Mouse (Mus musculus) forebrain, embryonic 13.5 days (tissue): Measurements from ENCODE around the gene Rps18. TPM values are rescaled to one million over a fixed set of nuclear protein-coding genes. Genes with fewer than 3 reads are reported as not detected.
A peak's percentile ranks its signal among the peaks of the same experiment; 100 is the strongest.

ENCODE experiments used
- ATAC-seq: fragments of 200-750 bp; cut with Nextera tagmentation; 2 replicates; pipeline ENCODE4 v1.8.0; 2017
- H3K27ac ChIP-seq: fragments of 300-500 bp; sonication (generic); 2 replicates; pipeline ENCODE4 v1.5.1; 2015; ENCODE audit warnings: inconsistent platforms, mild to moderate bottlenecking, moderate library complexity
- H3K27me3 ChIP-seq: fragments of 300-500 bp; sonication (generic); 2 replicates; pipeline ENCODE4 v1.6.1; 2015; ENCODE audit warnings: mild to moderate bottlenecking, inconsistent platforms
- H3K36me3 ChIP-seq: fragments of 300-500 bp; sonication (generic); 2 replicates; pipeline ENCODE4 v1.6.1; 2015; ENCODE audit warnings: mild to moderate bottlenecking, inconsistent platforms; ENCODE audit not compliant: poor library complexity, severe bottlenecking
- H3K4me1 ChIP-seq: fragments of 300-500 bp; sonication (generic); 2 replicates; pipeline ENCODE4 v1.6.1; 2015; ENCODE audit warnings: inconsistent platforms
- H3K4me2 ChIP-seq: fragments of 300-500 bp; sonication (generic); 2 replicates; pipeline ENCODE4 v1.6.1; 2015; ENCODE audit warnings: inconsistent platforms, mild to moderate bottlenecking, moderate library complexity
- H3K4me3 ChIP-seq: fragments of 300-500 bp; sonication (generic); 2 replicates; pipeline ENCODE4 v1.5.1; 2015; ENCODE audit warnings: mild to moderate bottlenecking, inconsistent platforms
- H3K9ac ChIP-seq: fragments of 300-500 bp; sonication (generic); 2 replicates; pipeline ENCODE4 v1.6.1; 2015; ENCODE audit warnings: mild to moderate bottlenecking, inconsistent platforms
- H3K9me3 ChIP-seq: fragments of 300-500 bp; sonication (generic); replicated peaks from 2 replicates; pipeline ENCODE4 v1.6.1; 2016; ENCODE audit warnings: inconsistent platforms
- WGBS: fragments of 180-500 bp; shearing (Covaris S2); methylation state at CpG from one replicate; pipeline ENCODE4 v1.1.7; 2015; 5-methylcytosine and 5-hydroxymethylcytosine counted together
- polyA plus RNA-seq: library from polyadenylated mRNA; unstranded; fragments of >200 nt; fragmentation: Nextera tagmentation; extraction: Ambion mirVana; gene quantifications from 2 replicates; pipeline ENCODE4 v1.2.1, GENCODE M21; 2015

The Rps18 gene
- polyA plus RNA-seq, 1 experiment from 2014 or later: 1,184 TPM

- 86% methylated on average over 11 of the region's 11 CpGs for WGBS
- Histone ChIP-seq H3K36me3 (peaks cover 59% of the 10 kb centered on the region), H3K27ac (no peak overlapping the region), H3K9me3 (no peaks in the 10 kb centered on the region), H3K27me3 (no peaks in the 10 kb centered on the region), H3K4me2 (peak overlapping the region; percentile 97), H3K4me3 (peak overlapping the region; percentile 77), H3K9ac (no peak overlapping the region), H3K4me1 (peaks cover 24% of the 10 kb centered on the region)
- ATAC-seq: no peak
Observed at GRCm38 (mm10) chr17:33938783-33939182, 17.0 kb downstream of the Rps18 start.

GRCm38 (mm10) chr17:33936993-33937392 lies 18.8 kb downstream of the Rps18 start:
- ATAC-seq: no peak
- Histone ChIP-seq H3K4me2 (no peak overlapping the region), H3K36me3 (peaks cover 66% of the 10 kb centered on the region), H3K4me3 (no peak overlapping the region), H3K9ac (no peak overlapping the region), H3K4me1 (peaks cover 22% of the 10 kb centered on the region), H3K9me3 (no peaks in the 10 kb centered on the region), H3K27me3 (no peaks in the 10 kb centered on the region), H3K27ac (no peak overlapping the region)
- WGBS: 85% methylated on average over 15 of the region's 15 CpGs

DNA sequence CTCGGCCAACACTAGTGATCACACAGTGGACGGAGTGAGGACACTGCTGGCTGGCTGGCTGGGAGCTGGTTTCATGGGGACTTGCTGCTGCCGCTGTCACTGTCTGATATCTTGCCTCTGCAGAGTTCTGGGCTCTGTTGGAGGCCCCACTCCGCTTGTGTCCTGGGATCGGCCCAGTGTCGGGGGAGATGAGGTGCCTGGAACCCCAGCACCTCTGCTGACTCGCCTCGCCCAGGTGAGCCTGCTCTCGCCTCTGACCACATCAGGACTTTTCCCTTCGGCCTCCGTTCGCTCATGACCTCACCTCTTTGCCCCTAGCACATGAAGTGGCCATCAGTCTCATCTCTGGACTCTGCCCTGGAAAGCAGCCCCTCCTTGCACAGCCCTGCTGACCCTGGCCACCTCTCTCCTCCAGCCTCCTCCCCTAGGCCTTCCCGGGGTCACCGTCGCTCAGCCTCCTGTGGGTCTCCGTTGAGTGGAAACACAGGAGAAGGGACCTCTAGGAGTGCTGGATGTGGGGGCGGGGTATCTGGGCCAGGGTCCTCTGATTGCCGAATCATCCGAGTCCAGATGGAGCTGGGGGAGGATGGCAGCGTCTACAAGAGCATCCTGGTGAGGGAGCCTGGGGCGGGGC lies 20.3 kb downstream of the Rps18 start:
- no peak overlapping the region for H3K4me2 ChIP-seq
- H3K4me1 ChIP-seq: peaks cover 21% of the 10 kb centered on the region
- 0 out of 2 replicates have a peak overlapping the region, but pooled peaks have one; percentile 1 for H3K4me3 ChIP-seq
- ATAC-seq: no peak
- peak overlapping the region; percentile 13; the same call in 1 of the 2 replicates for H3K9ac ChIP-seq
- H3K27ac ChIP-seq: no peak overlapping the region
- peaks cover 68% of the 10 kb centered on the region for H3K36me3 ChIP-seq
- 0 out of 2 replicates have a peak, but pooled peaks cover 2% of the 10 kb centered on the region for H3K27me3 ChIP-seq
- 91% methylated on average over 21 of the region's 21 CpGs for WGBS
- no peaks in the 10 kb centered on the region for H3K9me3 ChIP-seq

DNA sequence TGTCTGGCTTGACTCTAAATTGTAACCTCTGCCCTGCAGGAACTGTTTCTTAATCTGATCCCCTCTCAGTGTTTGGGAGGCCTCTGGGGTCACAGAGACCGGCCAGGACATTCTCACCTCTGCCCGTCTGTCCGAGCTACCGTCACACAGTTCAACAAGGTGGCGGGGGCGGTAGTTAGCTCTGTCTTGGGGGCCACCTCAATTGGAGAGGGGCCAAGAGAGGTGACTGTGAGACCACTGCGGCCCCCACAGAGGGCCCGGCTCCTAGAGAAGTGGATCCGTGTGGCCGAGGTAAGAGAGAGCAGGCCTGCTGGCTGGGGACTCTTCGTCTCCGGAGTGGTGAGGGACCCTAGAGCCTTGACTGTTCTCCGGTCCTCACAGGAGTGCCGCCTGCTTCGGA lies 22.8 kb downstream of the Rps18 start:
- Histone ChIP-seq H3K27me3 (0 out of 2 replicates have a peak, but pooled peaks cover 2% of the 10 kb centered on the region), H3K9ac (no peak overlapping the region), H3K4me3 (no peak overlapping the region), H3K9me3 (no peaks in the 10 kb centered on the region), H3K36me3 (peaks cover 58% of the 10 kb centered on the region), H3K4me1 (peaks cover 24% of the 10 kb centered on the region), H3K27ac (no peak overlapping the region), H3K4me2 (no peak overlapping the region)
- no peak for ATAC-seq
- 96% methylated on average over 15 of the region's 15 CpGs for WGBS

DNA sequence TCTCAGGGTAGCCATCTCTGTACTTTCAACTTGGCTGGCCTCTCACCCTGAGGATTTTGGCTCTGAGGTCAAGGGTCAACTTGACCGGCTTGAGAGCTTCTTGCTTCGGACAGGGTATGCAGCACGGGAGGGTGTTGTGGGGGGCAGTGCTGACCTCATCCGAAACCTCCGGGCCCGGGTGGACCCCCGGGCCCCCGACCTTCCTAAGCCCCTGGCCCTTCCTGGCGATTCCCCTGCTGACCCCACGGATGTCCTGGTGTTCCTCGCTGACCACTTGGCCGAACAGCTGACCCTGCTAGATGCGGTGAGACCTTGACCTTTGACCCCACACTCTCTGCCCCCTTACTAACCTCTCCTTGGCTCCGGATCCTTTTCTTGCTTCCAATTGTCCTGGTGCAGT lies 23.4 kb downstream of the Rps18 start:
- WGBS: 88% methylated on average over 14 of the region's 14 CpGs
- H3K4me1 ChIP-seq: peaks cover 29% of the 10 kb centered on the region
- peaks cover 59% of the 10 kb centered on the region for H3K36me3 ChIP-seq
- 0 out of 2 replicates have a peak, but pooled peaks cover 2% of the 10 kb centered on the region for H3K27me3 ChIP-seq
- no peak overlapping the region for H3K4me3 ChIP-seq
- no peak overlapping the region for H3K9ac ChIP-seq
- no peak overlapping the region for H3K27ac ChIP-seq
- no peak for ATAC-seq
- no peaks in the 10 kb centered on the region for H3K9me3 ChIP-seq
- no peak overlapping the region for H3K4me2 ChIP-seq

DNA sequence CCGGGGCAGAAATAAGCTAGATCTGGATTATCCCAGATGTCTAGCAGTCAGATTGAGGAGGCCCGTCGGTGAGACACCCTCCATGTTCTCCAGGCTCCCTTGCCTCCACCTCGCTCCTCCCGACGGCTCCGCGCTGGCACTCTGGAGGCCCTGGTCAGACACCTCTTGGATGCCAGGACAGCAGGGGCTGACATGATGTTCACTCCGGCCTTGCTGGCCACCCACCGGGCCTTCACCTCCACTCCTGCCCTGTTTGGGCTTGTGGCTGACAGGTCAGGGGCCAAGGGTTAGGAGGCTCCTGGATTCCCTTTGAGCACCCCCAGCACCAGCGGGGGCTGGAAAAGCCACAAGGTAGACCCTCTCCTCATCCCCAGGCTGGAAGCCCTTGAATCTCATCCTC lies 23.9 kb downstream of the Rps18 start:
- no peaks in the 10 kb centered on the region for H3K9me3 ChIP-seq
- no peak overlapping the region for H3K4me2 ChIP-seq
- WGBS: 91% methylated on average over 11 of the region's 11 CpGs
- 0 out of 2 replicates have a peak, but pooled peaks cover 2% of the 10 kb centered on the region for H3K27me3 ChIP-seq
- peaks cover 29% of the 10 kb centered on the region for H3K4me1 ChIP-seq
- H3K4me3 ChIP-seq: no peak overlapping the region
- H3K36me3 ChIP-seq: peaks cover 54% of the 10 kb centered on the region
- no peak overlapping the region for H3K27ac ChIP-seq
- ATAC-seq: no peak
- H3K9ac ChIP-seq: no peak overlapping the region

DNA sequence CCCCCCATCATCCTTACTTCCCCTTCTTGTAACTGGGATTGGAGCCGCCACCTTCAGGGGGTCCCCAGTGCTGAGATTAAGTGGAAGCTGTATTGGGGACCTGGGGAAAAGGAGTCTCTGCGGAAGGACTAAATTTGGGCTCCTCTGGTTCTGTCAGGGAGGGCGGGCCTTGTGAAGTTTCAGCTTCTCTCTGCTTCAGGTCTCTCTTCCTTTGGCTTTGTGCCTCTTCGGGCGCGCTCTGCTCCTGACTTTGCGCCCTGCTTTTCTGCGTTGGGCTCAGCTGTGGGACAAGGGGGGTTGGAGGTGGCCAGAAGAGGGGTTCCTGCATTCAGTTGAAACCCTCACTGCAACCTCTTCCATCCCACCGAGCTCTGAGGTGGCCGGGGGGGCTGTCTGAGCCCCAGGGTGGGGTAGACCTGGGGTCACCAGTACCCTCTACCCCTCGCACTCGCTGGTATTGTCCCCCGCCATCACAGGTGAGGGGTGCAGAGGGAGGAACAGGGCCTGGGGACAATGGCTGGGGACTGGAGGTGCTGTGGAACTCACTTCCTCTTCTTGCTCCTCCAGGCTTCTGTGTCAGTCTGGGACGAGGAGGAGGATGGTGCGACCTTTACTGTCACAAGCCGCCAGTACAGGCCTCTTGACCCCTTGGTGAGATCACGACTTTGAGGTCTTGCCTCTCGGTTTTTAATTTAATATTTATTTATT lies 24.5 kb downstream of the Rps18 start:
- WGBS: 36% methylated on average over 15 of the region's 18 CpGs
- H3K27ac ChIP-seq: no peak overlapping the region

GRCm38 (mm10) chr17:33930280-33931158 lies 25.3 kb downstream of the Rps18 start:
- Histone ChIP-seq H3K4me3 (peak overlapping the region; percentile 87), H3K9ac (peak overlapping the region; percentile 94), H3K27me3 (0 out of 2 replicates have a peak, but pooled peaks cover 2% of the 10 kb centered on the region), H3K27ac (peak overlapping the region; percentile 95), H3K9me3 (no peaks in the 10 kb centered on the region), H3K4me1 (peaks cover 29% of the 10 kb centered on the region), H3K36me3 (peaks cover 49% of the 10 kb centered on the region), H3K4me2 (peak overlapping the region; percentile 99)
- under 1% methylated on average over 30 of the region's 45 CpGs for WGBS
- ATAC-seq: no peak

More for the DNA sequence above, 24.5 kb downstream of the Rps18 start:
- H3K9me3 ChIP-seq: no peaks in the 10 kb centered on the region
- H3K27me3 ChIP-seq: 0 out of 2 replicates have a peak, but pooled peaks cover 2% of the 10 kb centered on the region
- H3K4me2 ChIP-seq: peak overlapping the region; percentile 99
- peaks cover 51% of the 10 kb centered on the region for H3K36me3 ChIP-seq
- ATAC-seq: no peak
- H3K9ac ChIP-seq: peak overlapping the region; percentile 94
- H3K4me1 ChIP-seq: peaks cover 29% of the 10 kb centered on the region
- peak overlapping the region; percentile 87 for H3K4me3 ChIP-seq

GRCm38 (mm10) chr17:33929371-33930279 lies 26.2 kb downstream of the Rps18 start, which contains the start of gene Rgl2:
TSS of gene Rgl2 (plus strand) at chr17:33929543.
- peak within 1 kb of the TSS; percentile 94 for H3K9ac ChIP-seq
- H3K4me1 ChIP-seq: peaks cover 29% of the 10 kb centered on the region
- H3K9me3 ChIP-seq: no peaks in the 10 kb centered on the region
- H3K27ac ChIP-seq: peak within 1 kb of the TSS; percentile 95
- peak within 1 kb of the TSS; percentile 87 for H3K4me3 ChIP-seq
- peaks cover 40% of the 10 kb centered on the region for H3K36me3 ChIP-seq
- under 1% methylated on average over 73 of the region's 80 CpGs for WGBS
- H3K4me2 ChIP-seq: peak within 1 kb of the TSS; percentile 99
- 0 out of 2 replicates have a peak, but pooled peaks cover 2% of the 10 kb centered on the region for H3K27me3 ChIP-seq
- peak; percentile 91 for ATAC-seq

DNA sequence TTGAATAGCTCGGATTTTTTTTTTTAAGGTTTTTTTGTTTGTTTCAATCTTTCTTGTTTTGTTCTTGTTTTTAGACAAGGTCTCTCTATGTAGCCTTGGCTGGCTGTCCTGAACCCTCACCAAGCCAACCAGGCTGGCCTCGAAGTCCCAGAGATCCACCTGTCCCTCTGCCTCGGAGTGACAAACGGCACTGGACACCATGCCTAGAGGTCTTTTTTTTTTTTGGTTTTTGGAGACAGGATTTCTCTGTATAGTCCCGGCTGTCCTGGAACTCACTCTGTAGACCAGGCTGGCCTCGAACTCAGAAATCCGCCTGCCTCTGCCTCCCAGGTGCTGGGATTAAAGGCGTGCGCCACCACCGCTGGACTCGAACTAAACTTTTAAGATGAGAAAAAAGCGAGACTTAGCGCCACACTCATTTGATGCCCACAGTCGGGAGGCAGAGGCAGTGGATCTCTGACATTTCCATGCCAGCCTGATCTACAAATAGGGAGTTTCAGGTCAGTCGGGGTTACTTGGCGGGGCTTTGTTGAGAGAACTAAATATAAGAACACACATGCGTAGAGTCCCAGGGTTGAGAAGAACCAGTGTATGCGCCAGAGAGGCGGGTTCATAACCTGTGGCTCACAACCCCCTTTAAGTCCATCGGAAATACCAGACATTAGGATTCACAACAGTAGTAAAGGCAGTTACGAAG lies 27.4 kb downstream of the Rps18 start:
- no peak overlapping the region for H3K27ac ChIP-seq
- H3K27me3 ChIP-seq: 0 out of 2 replicates have a peak, but pooled peaks cover 2% of the 10 kb centered on the region
- no peak for ATAC-seq
- H3K9ac ChIP-seq: peak overlapping the region; percentile 94
- H3K36me3 ChIP-seq: peaks cover 29% of the 10 kb centered on the region
- peaks cover 29% of the 10 kb centered on the region for H3K4me1 ChIP-seq
- H3K4me2 ChIP-seq: peak overlapping the region; percentile 99
- H3K9me3 ChIP-seq: no peaks in the 10 kb centered on the region
- peak overlapping the region; percentile 87 for H3K4me3 ChIP-seq
- 65% methylated on average over 21 of the region's 21 CpGs for WGBS
